Mouse (Mus musculus) ES-E14 (cell line): ENCODE data around the gene R3hdm4. TPM values are rescaled to one million over a fixed set of nuclear protein-coding genes. Genes with fewer than 3 reads are reported as not detected.

Experiments used
- DNase-seq: peaks from one replicate; pipeline ENCODE4 v3.0.0-alpha.2; 2013; ENCODE audit warnings: low read depth, low spot score
- H3K27ac ChIP-seq: 2 replicates; pipeline ENCODE4 v1.5.1; 2012; ENCODE audit warnings: low read depth, mild to moderate bottlenecking, low read length, moderate library complexity, mixed read lengths; ENCODE audit not compliant: poor library complexity, insufficient read depth, severe bottlenecking
- H3K36me3 ChIP-seq: 2 replicates; pipeline ENCODE4 v1.6.1; 2012; ENCODE audit warnings: mild to moderate bottlenecking, low read length, moderate library complexity, mixed read lengths; ENCODE audit not compliant: control insufficient read depth, poor library complexity, insufficient read depth, severe bottlenecking
- H3K4me1 ChIP-seq, 2 experiments: fragments of 150-350 bp in 1 of 2; sonication (generic) in 1 of 2; 2 replicates each; pipeline ENCODE4 v1.6.1; 2012; ENCODE audit warnings: low read length in 2 of 2, mild to moderate bottlenecking in 1 of 2, mixed read lengths in 1 of 2; ENCODE audit not compliant: control insufficient read depth in 2 of 2, insufficient read depth in 2 of 2, poor library complexity in 1 of 2
- H3K4me3 ChIP-seq, 2 experiments: fragments of 150-350 bp in 1 of 2; sonication (generic) in 1 of 2; 2 replicates each; pipeline ENCODE4 v1.5.1; 2012; ENCODE audit warnings: low read length in 2 of 2, low read depth in 1 of 2, mild to moderate bottlenecking in 1 of 2, mixed read lengths in 1 of 2; ENCODE audit not compliant: insufficient read depth in 1 of 2, poor library complexity in 1 of 2, severe bottlenecking in 1 of 2
- H3K9ac ChIP-seq: 2 replicates; pipeline ENCODE4 v1.6.1; 2012; ENCODE audit warnings: low read depth, mild to moderate bottlenecking, low read length, mixed read lengths; ENCODE audit not compliant: poor library complexity, insufficient read depth, severe bottlenecking
- H3K9me3 ChIP-seq: fragments of 150-350 bp; sonication (generic); 2 replicates; pipeline ENCODE4 v1.6.1; 2012; ENCODE audit warnings: low read depth, mild to moderate bottlenecking, low read length; ENCODE audit not compliant: control insufficient read depth, insufficient read depth
- CHD2 ChIP-seq: IDR thresholded peaks from 2 replicates; pipeline ENCODE4 v1.6.1; 2014; ENCODE audit warnings: mild to moderate bottlenecking, low read depth, low read length, inconsistent platforms
- HCFC1 ChIP-seq: IDR thresholded peaks from 2 replicates; pipeline ENCODE4 v1.6.1; 2012; ENCODE audit warnings: low read length, inconsistent platforms, borderline replicate concordance; ENCODE audit not compliant: insufficient read depth
- MAFK ChIP-seq: IDR thresholded peaks from 2 replicates; pipeline ENCODE4 v1.6.1; 2014; ENCODE audit warnings: mild to moderate bottlenecking, low read depth, low read length, inconsistent platforms; ENCODE audit not compliant: insufficient read depth
- ZC3H11A ChIP-seq: IDR thresholded peaks from 2 replicates; pipeline ENCODE4 v1.6.1; 2012; ENCODE audit warnings: low read depth, mild to moderate bottlenecking, inconsistent platforms, low read length, borderline replicate concordance
- ZNF384 ChIP-seq: IDR thresholded peaks from 2 replicates; pipeline ENCODE4 v1.6.1; 2012; ENCODE audit warnings: low read depth, low read length, inconsistent platforms
- in situ Hi-C, 2 experiments: fragments of 600-800 bp; cut with MboI; formaldehyde crosslinking; loops; one replicate each; pipeline ENCODE4 v1.15.1; 2025; ENCODE audit warnings: low sequenced_read_pairs in 2 of 2, inconsistent platforms in 1 of 2; ENCODE audit not compliant: unreplicated experiment in 2 of 2
- total RNA-seq: library from RNA; depleted of rRNA; stranded (reverse); fragments of 300-350 nt; gene quantifications from 2 replicates; pipeline ENCODE4 v1.2.3, GENCODE M21; 2012

The R3hdm4 gene
- total RNA-seq, 1 experiment = 24.0 TPM

DNA sequence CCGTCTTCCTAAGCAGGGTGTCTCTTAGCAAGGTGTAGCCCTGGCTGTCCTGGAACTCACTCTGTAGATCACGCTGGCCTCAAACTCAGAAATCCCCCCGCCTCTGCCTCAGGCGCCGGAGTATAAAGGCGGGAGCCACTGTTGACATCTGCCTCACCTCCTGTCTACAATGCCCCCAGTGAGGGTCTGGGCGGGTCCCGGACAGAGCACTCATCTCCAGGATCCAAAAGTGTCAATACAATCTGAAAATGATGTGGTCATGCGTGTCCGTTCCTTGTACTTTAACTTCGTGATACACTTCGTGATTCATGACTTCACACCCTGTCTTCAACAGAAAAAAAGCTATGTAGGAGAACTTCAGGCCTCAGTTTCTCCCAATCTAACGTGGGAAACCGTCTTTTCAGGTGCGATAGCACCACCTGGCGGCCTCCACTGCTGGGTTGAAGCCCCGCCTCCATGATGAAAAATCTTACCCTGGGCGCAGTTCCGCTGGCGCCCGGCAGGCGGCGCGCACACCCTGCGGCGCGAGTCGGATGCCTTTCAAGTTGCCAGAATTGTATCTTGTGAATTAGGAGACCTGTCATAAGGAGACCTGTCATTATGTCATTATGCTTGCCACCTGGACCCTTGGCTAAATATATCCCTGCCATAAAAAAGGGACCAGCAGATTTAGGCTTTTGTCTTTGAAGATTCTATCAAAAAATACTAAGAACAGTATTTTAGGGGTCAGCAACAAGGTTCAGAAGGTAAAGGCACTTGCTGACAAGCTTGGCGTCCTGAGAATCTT, 4.2 kb upstream of the R3hdm4 start:
- Histone ChIP-seq H3K9me3 (no peaks in the 10 kb centered on the region), H3K9ac (no peak overlapping the region), H3K4me1 (peaks cover 3 to 16% of the 10 kb centered on the region in 2 experiments; a peak in 2 of 4 replicates), H3K36me3 (no peaks in the 10 kb centered on the region), H3K27ac (no peak overlapping the region), H3K4me3 (no peak overlapping the region)
- TF ChIP-seq CHD2 (no peak), ZC3H11A (peak; percentile 96), HCFC1 (peak; percentile 69; the same call in 1 of the 2 replicates), MAFK (no peak)
- DNase-seq = peak; percentile 78
- in situ Hi-C loops = no loop called here

DNA sequence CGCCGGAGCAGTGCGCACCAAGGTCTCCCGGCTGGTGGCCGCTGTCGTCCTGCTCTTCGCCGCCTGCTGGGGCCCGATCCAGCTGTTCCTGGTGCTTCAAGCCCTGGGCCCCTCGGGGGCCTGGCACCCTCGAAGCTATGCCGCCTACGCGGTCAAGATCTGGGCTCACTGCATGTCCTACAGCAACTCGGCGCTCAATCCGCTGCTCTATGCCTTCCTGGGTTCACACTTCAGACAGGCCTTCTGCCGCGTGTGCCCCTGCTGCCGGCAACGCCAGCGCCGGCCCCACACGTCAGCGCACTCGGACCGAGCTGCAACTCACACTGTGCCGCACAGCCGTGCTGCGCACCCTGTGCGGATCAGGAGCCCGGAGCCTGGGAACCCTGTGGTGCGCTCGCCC, 564 bp upstream of the R3hdm4 start:
- TF ChIP-seq ZNF384 = no peak
- TF ChIP-seq ZC3H11A = no peak
- TF ChIP-seq CHD2 = no peak
- TF ChIP-seq MAFK = no peak
- TF ChIP-seq HCFC1 = no peak
- in situ Hi-C loops = no loop called here
- DNase-seq = no peak
- Histone ChIP-seq H3K36me3 (no peaks in the 10 kb centered on the region), H3K27ac (no peak overlapping the region), H3K4me1 (peaks cover 3 to 20% of the 10 kb centered on the region in 2 experiments; a peak in 2 of 4 replicates), H3K9me3 (no peaks in the 10 kb centered on the region), H3K9ac (peak overlapping the region; percentile 45), H3K4me3 (peak overlapping the region; percentile 25 to 56; a peak in 3 of 4 replicates)

DNA sequence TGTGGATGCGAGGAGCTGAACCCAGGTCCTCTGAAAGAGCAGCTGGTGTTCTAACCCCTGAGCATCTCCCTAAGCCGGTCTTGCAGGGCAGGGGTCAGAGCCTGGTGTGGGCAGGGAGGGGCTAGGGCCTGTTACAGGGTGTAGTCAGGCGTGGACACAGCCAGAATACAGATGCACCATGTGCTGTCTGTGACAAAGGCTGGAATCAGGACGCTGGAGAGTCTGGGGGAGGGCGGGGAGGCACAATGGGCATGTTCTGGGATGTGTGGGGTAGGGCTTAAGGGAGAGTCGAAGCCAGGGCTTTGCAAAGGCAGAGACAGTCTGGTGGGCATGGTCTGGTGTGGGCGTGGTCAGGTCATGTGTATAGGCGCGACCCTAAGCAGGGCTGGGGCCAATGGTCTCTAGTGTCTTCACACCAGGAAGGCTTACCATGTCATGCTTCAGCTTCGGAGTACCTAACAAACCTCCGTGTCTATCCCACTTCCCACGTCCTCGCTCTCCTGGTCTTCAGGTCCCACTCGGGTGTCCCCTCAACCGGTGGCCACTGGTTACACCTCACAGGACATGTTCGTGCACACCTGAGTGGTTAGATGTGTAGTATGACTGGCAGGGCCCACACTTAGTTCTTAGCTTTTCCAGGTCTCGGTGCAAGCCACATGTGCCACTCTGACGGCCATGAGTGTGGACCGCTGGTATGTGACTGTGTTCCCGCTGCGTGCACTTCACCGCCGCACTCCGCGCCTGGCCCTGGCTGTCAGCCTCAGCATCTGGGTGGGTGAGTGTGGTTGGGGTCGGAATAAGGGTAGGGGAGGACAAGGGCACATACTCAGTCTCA, 735 bp downstream of the R3hdm4 start:
- no peak overlapping the region for H3K27ac ChIP-seq
- H3K9ac ChIP-seq = no peak overlapping the region
- H3K4me1 ChIP-seq = peaks cover 3 to 21% of the 10 kb centered on the region in 2 experiments; a peak in 2 of 4 replicates
- TF ChIP-seq HCFC1 (no peak), MAFK (no peak), ZNF384 (no peak), ZC3H11A (no peak), CHD2 (no peak)
- H3K9me3 ChIP-seq = no peaks in the 10 kb centered on the region
- H3K4me3 ChIP-seq = peak overlapping the region; percentile 13 to 56; a peak in 2 of 4 replicates
- no peaks in the 10 kb centered on the region for H3K36me3 ChIP-seq
- DNase-seq = no peak
- in situ Hi-C loops = no loop called here

DNA sequence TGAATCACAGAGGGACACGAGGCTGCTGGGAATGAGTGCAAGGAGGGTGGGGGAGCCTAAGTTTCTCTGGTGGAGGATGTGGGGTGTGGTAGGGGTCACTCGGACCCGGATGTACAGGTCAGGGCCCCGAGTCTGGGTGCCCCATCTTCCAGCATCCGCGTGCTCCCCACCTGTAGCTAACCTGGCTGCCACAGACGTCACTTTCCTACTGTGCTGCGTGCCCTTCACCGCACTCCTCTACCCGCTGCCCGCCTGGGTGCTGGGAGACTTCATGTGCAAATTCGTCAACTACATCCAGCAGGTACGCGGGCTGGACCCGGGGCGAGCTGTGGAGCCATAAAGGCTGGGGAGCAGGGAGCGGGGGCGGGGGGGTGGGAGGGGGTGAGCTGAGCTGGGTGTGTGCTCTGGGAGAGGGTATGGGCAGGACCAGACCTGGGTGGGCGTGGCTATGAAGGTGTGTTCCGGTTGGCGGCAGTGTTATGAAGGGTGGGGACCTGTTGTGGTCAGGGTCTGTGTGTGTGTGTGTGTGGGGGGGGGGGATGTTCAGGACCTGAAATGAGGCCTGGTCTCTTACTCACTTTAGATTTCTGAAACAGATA, 1.7 kb downstream of the R3hdm4 start:
- no peaks in the 10 kb centered on the region for H3K9me3 ChIP-seq
- in situ Hi-C loops = no loop called here
- H3K4me1 ChIP-seq = peaks cover 3 to 21% of the 10 kb centered on the region in 2 experiments; a peak in 2 of 4 replicates
- no peak overlapping the region for H3K27ac ChIP-seq
- DNase-seq = no peak
- no peak for TF ChIP-seq ZC3H11A
- no peak for TF ChIP-seq MAFK
- TF ChIP-seq ZNF384 = no peak
- no peak for TF ChIP-seq CHD2
- no peaks in the 10 kb centered on the region for H3K36me3 ChIP-seq
- peak overlapping the region in 1 of 2 experiments; percentile 61; a peak in 1 of 4 replicates for H3K4me3 ChIP-seq
- H3K9ac ChIP-seq = no peak overlapping the region; the same call in 1 of the 2 replicates
